Mouse (Mus musculus): ENCODE measurements around the gene Bsg.

DNA sequence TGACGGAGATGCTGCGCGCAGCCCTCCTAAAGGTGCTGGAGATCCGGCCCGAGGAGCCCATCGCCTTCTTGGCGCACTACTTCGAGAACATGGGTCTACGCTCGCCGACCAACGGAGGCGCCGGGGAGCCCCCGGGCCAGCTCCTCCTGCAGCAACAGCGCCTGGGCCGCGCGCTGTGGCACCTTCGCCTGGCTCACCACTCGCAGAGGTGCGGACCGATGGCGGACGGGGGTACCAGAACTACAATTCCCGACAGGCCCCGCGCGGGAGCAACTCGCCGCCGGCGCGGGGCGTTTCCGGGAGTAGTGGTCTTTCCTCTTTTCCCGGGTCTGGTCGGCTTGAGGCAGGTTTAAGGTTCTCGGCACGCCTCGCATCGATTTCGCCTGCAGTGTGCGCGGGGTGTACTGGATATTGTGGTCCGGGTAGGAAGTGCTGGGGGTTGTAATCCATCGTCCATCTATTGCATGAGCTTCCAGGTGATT lies 34.7 kb upstream of the Bsg start:
- TF ChIP-seq CTCF (IDR thresholded peaks at IDR 0.05; ENCODE audit: borderline replicate concordance, extremely low read depth, insufficient read depth, insufficient read length) (no peak), POLR2A (IDR thresholded peaks at IDR 0.05; ENCODE audit: borderline replicate concordance, extremely low read depth, insufficient read depth, insufficient read length, poor library complexity, severe bottlenecking) (no peak)

All from brain, embryonic 14.5 days (tissue).